In the genomic region with DNA sequence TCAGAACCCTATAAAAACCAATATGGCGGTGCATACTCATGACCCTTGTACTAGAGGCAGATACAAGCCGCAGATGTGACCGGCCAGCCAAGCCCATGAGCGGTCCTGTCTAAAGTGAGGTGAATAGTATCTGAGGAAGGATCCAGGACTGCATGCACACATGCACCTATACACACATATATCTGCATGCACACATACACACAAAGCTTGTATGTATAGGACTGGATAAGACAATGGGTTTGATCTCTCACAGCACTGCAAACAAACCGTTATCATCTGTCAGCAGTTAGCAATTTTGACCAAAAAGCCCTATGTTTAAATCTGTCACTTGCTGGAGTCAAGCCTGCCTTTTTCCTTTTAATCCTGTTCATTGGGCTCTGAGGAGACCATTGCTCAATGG, we compare ENCODE assay signal across 13 mouse cellular contexts. TPM values are rescaled to one million over a fixed set of nuclear protein-coding genes. Genes with fewer than 3 reads are reported as not detected.
DNase-seq lines count a peak whose midpoint lies in the region; ATAC-seq and TF ChIP-seq lines count a peak whose summit lies in the region.
"Had no signal": no experiment of that assay in that cellular context is flagged by ENCODE, and none has a peak within 500 bp of the region (broad histone marks: within the 10 kb centered on the region; RNA-seq: fewer than 3 reads in every experiment).

No protein-coding gene starts in this region.

- no peaks in the 10 kb centered on the region for H3K9me3 ChIP-seq in heart, embryonic 11.5 days (replicated peaks; ENCODE audit: control insufficient read depth, low read length)
- no peaks in the 10 kb centered on the region for H3K9me3 ChIP-seq in lung, postnatal 0 days (ENCODE audit: low read length)
- H3K9me3 ChIP-seq in limb, embryonic 14.5 days (ENCODE audit: control insufficient read depth, low read length) = no peaks in the 10 kb centered on the region
- H3K9me3 ChIP-seq: heart, embryonic 12.5 days; megakaryocyte, embryonic 14.5 days had no signal

- no peak for TF ChIP-seq POLR2A in limb, embryonic 14.5 days (IDR thresholded peaks at IDR 0.05; ENCODE audit: borderline replicate concordance, extremely low read depth, insufficient read depth, insufficient read length)

- H3K4me3 ChIP-seq in heart, embryonic 11.5 days (ENCODE audit: low read depth, low read length) = no peak overlapping the region
- H3K4me3 ChIP-seq in lung, postnatal 0 days (ENCODE audit: low read depth, low read length) = no peak overlapping the region
- H3K4me3 ChIP-seq in limb, embryonic 14.5 days (replicated peaks; ENCODE audit: low read length) = no peak overlapping the region
- H3K4me3 ChIP-seq: heart, embryonic 12.5 days had no signal

- no peak overlapping the region; the same call in 1 of the 2 replicates for H3K27ac ChIP-seq in heart, embryonic 11.5 days (ENCODE audit: low read depth, low read length)
- peak overlapping the region; percentile 69; the same call in 1 of the 2 replicates for H3K27ac ChIP-seq in lung, postnatal 0 days (ENCODE audit: low read length)
- peak overlapping the region; percentile 40 for H3K27ac ChIP-seq in limb, embryonic 14.5 days (replicated peaks; ENCODE audit: low read depth, low read length)

- no peak for TF ChIP-seq CTCF in lung, postnatal 0 days (IDR thresholded peaks at IDR 0.05)

- 91% methylated on average over 5 of the region's 5 CpGs for WGBS in heart, embryonic 11.5 days (ENCODE audit: insufficient replicate concordance)
- 88% methylated on average over 5 of the region's 5 CpGs for WGBS in lung, postnatal 0 days
- WGBS in limb, embryonic 14.5 days = 86% methylated on average over 5 of the region's 5 CpGs

- no peak overlapping the region for H3K4me2 ChIP-seq in heart, embryonic 11.5 days
- no peak overlapping the region for H3K4me2 ChIP-seq in lung, postnatal 0 days (replicated peaks; ENCODE audit: low read depth, low read length)
- no peak overlapping the region for H3K4me2 ChIP-seq in limb, embryonic 14.5 days (replicated peaks; ENCODE audit: low read depth, low read length, severe bottlenecking)
- H3K4me2 ChIP-seq: heart, embryonic 12.5 days had no signal

- no peak for DNase-seq in heart, adult 9 months (ENCODE audit: low spot score in 2 of 2)
- DNase-seq in lung, postnatal 0 days (ENCODE audit: low spot score) = no peak
- no peak for DNase-seq in lung, postnatal 25 days (ENCODE audit: low spot score)
- DNase-seq in limb, embryonic 14.5 days (ENCODE audit: low spot score) = no peak
- no peak for DNase-seq in adipocyte (ENCODE audit: low spot score)
- no peak for DNase-seq in retina, embryonic 14.5 days (ENCODE audit: low spot score)
- no peak for DNase-seq in spleen, adult 18-20 months
- DNase-seq: adrenal gland, adult 8-10 months; kidney, postnatal 10 days; lung, adult 2 months had no signal

- peaks cover 39% of the 10 kb centered on the region for H3K4me1 ChIP-seq in heart, embryonic 11.5 days (ENCODE audit: control insufficient read depth, insufficient read depth, low read length)
- peaks cover 8% of the 10 kb centered on the region for H3K4me1 ChIP-seq in lung, postnatal 0 days (ENCODE audit: insufficient read depth, low read depth, low read length)
- peaks cover 11% of the 10 kb centered on the region; the same call in 1 of the 2 replicates for H3K4me1 ChIP-seq in limb, embryonic 14.5 days (ENCODE audit: control insufficient read depth, insufficient read depth, low read length)

- TF ChIP-seq EP300 in lung, postnatal 0 days (IDR thresholded peaks at IDR 0.05) = no peak

- no peaks in the 10 kb centered on the region for H3K27me3 ChIP-seq in heart, embryonic 11.5 days (ENCODE audit: control insufficient read depth, insufficient read depth, low read length)
- no peaks in the 10 kb centered on the region for H3K27me3 ChIP-seq in lung, postnatal 0 days (replicated peaks; ENCODE audit: insufficient read depth, low read length)
- H3K27me3 ChIP-seq in limb, embryonic 14.5 days (ENCODE audit: control insufficient read depth, insufficient read depth, low read length) = no peaks in the 10 kb centered on the region
- H3K27me3 ChIP-seq: heart, embryonic 12.5 days had no signal

- peaks cover 15% of the 10 kb centered on the region for H3K36me3 ChIP-seq in heart, embryonic 11.5 days (ENCODE audit: control insufficient read depth, insufficient read depth, low read length)
- peaks cover 8% of the 10 kb centered on the region; the same call in 1 of the 2 replicates for H3K36me3 ChIP-seq in lung, postnatal 0 days (ENCODE audit: insufficient read depth, low read length)
- peaks cover 38% of the 10 kb centered on the region for H3K36me3 ChIP-seq in limb, embryonic 14.5 days (ENCODE audit: control insufficient read depth, insufficient read depth, low read length)

- no peak for ATAC-seq in heart, embryonic 11.5 days (replicated peaks; ENCODE audit: insufficient number of reproducible peaks, low FRiP score, low TSS enrichment)
- ATAC-seq in lung, postnatal 0 days = no peak
- no peak for ATAC-seq in limb, embryonic 14.5 days (ENCODE audit: low FRiP score, low read depth)

- H3K9ac ChIP-seq in heart, embryonic 11.5 days (ENCODE audit: low read depth, low read length) = 0 out of 2 replicates have a peak overlapping the region, but pooled peaks have one; percentile 3
- no peak overlapping the region for H3K9ac ChIP-seq in lung, postnatal 0 days (replicated peaks; ENCODE audit: low read depth)
- no peak overlapping the region for H3K9ac ChIP-seq in limb, embryonic 14.5 days (ENCODE audit: low read depth, low read length, severe bottlenecking)
- H3K9ac ChIP-seq: heart, embryonic 12.5 days had no signal

RNA-seq across cellular contexts. Expression of a gene that starts 4.1 kb away (rescaled TPM):
- 0.44 and 0.74 TPM in 2 replicates for polyA plus RNA-seq in heart, embryonic 11.5 days (2014; fragmentation: Nextera tagmentation; extraction: Ambion mirVana)
- polyA plus RNA-seq in lung, postnatal 0 days (2015; fragmentation: Nextera tagmentation; extraction: Ambion mirVana) = 2.8 and 3.2 TPM in 2 replicates
- 15.2 and 17.0 TPM in 2 replicates for polyA plus RNA-seq in limb, embryonic 14.5 days (2012; rRNA removed)
- polyA plus RNA-seq in limb, embryonic 14.5 days (2014; fragmentation: Nextera tagmentation; extraction: Ambion mirVana) = 1.4 and 2.0 TPM in 2 replicates

RNA-seq across cellular contexts. Expression of a gene that starts 25.6 kb away (rescaled TPM):
- polyA plus RNA-seq in heart, embryonic 11.5 days (2014; fragmentation: Nextera tagmentation; extraction: Ambion mirVana) = 70.0 and 82.8 TPM in 2 replicates
- polyA plus RNA-seq in lung, postnatal 0 days (2015; fragmentation: Nextera tagmentation; extraction: Ambion mirVana) = 115 and 119 TPM in 2 replicates
- 160 and 232 TPM in 2 replicates for polyA plus RNA-seq in limb, embryonic 14.5 days (2012; rRNA removed)
- 68.7 and 81.8 TPM in 2 replicates for polyA plus RNA-seq in limb, embryonic 14.5 days (2014; fragmentation: Nextera tagmentation; extraction: Ambion mirVana)

RNA-seq across cellular contexts. Expression of a gene that starts 32.7 kb away (rescaled TPM):
- polyA plus RNA-seq in heart, embryonic 11.5 days (2014; fragmentation: Nextera tagmentation; extraction: Ambion mirVana) = 31.8 and 35.1 TPM in 2 replicates
- 42.1 and 42.7 TPM in 2 replicates for polyA plus RNA-seq in lung, postnatal 0 days (2015; fragmentation: Nextera tagmentation; extraction: Ambion mirVana)
- 102 and 117 TPM in 2 replicates for polyA plus RNA-seq in limb, embryonic 14.5 days (2012; rRNA removed)
- polyA plus RNA-seq in limb, embryonic 14.5 days (2014; fragmentation: Nextera tagmentation; extraction: Ambion mirVana) = 60.4 and 65.6 TPM in 2 replicates

RNA-seq across cellular contexts. Expression of a gene that starts 38.8 kb away (rescaled TPM):
- polyA plus RNA-seq in heart, embryonic 11.5 days (2014; fragmentation: Nextera tagmentation; extraction: Ambion mirVana) = 9.6 and 10.1 TPM in 2 replicates
- 22.5 and 25.0 TPM in 2 replicates for polyA plus RNA-seq in lung, postnatal 0 days (2015; fragmentation: Nextera tagmentation; extraction: Ambion mirVana)
- polyA plus RNA-seq in limb, embryonic 14.5 days (2012; rRNA removed) = 90.4 and 122 TPM in 2 replicates
- polyA plus RNA-seq in limb, embryonic 14.5 days (2014; fragmentation: Nextera tagmentation; extraction: Ambion mirVana) = 8.8 and 10.5 TPM in 2 replicates
